In the genomic region with DNA sequence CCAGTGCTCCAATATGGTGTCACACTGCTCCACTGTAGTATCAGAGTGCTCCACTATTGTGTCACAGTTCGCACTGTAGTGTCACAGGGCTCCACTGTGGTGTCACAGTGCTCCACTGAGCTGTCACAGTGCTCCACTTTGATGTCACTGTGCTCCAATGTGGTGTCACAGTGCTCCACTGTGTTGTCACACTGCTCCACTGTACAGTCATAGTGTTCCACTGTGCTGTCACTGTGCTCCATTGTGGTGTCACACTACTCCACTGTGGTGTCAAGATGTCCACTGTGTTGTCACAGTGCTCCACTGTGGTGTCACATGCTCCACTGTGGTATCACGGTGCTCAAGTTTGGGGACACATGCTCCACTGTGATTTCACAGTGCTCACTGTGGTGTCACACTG, we compare ENCODE assay signal across 18 mouse cellular contexts.
DNase-seq lines count a peak whose midpoint lies in the region; ATAC-seq and TF ChIP-seq lines count a peak whose summit lies in the region.
"Had no signal": no experiment of that assay in that cellular context is flagged by ENCODE, and none has a peak within 500 bp of the region (broad histone marks: within the 10 kb centered on the region; RNA-seq: fewer than 3 reads in every experiment).

No protein-coding gene starts in this region.

- H3K9me3 ChIP-seq in forebrain, embryonic 11.5 days (ENCODE audit: control insufficient read depth, low read length), result peaks cover 69% of the 10 kb centered on the region
- H3K9me3 ChIP-seq in forebrain, embryonic 16.5 days (ENCODE audit: control insufficient read depth, low read length), result peaks cover 59% of the 10 kb centered on the region
- peaks cover 99% of the 10 kb centered on the region for H3K9me3 ChIP-seq in midbrain, embryonic 10.5 days (replicated peaks)
- H3K9me3 ChIP-seq in midbrain, postnatal 0 days (ENCODE audit: low read length), result peaks cover 70% of the 10 kb centered on the region
- peaks cover 20% of the 10 kb centered on the region for H3K9me3 ChIP-seq in liver, postnatal 0 days (ENCODE audit: low read length)
- H3K9me3 ChIP-seq in kidney, embryonic 16.5 days (ENCODE audit: low read length), result peaks cover 83% of the 10 kb centered on the region

- no peaks in the 10 kb centered on the region for H3K27me3 ChIP-seq in forebrain, embryonic 11.5 days (ENCODE audit: control insufficient read depth, insufficient read depth, low read length)
- H3K27me3 ChIP-seq in forebrain, embryonic 16.5 days (replicated peaks; ENCODE audit: control insufficient read depth, insufficient read depth, low read length), result no peaks in the 10 kb centered on the region
- H3K27me3 ChIP-seq in midbrain, embryonic 10.5 days (ENCODE audit: low read depth, poor library complexity, severe bottlenecking), result no peaks in the 10 kb centered on the region
- H3K27me3 ChIP-seq in midbrain, postnatal 0 days (ENCODE audit: insufficient read depth, low read length), result no peaks in the 10 kb centered on the region
- no peaks in the 10 kb centered on the region for H3K27me3 ChIP-seq in liver, postnatal 0 days (ENCODE audit: insufficient read depth, low read length)
- no peaks in the 10 kb centered on the region for H3K27me3 ChIP-seq in kidney, embryonic 16.5 days (ENCODE audit: insufficient read depth, low read length)
- H3K27me3 ChIP-seq: heart, embryonic 13.5 days; liver, embryonic 13.5 days; neural tube, embryonic 13.5 days had no signal

- H3K9ac ChIP-seq in forebrain, embryonic 11.5 days (ENCODE audit: low read length), result no peak overlapping the region
- no peak overlapping the region for H3K9ac ChIP-seq in forebrain, embryonic 16.5 days (replicated peaks; ENCODE audit: low read depth, low read length)
- H3K9ac ChIP-seq in midbrain, postnatal 0 days (replicated peaks; ENCODE audit: low read length, poor library complexity, severe bottlenecking), result no peak overlapping the region
- no peak overlapping the region for H3K9ac ChIP-seq in liver, postnatal 0 days (replicated peaks)
- no peak overlapping the region for H3K9ac ChIP-seq in kidney, embryonic 16.5 days (replicated peaks; ENCODE audit: low read length)
- H3K9ac ChIP-seq: heart, embryonic 13.5 days; liver, embryonic 13.5 days; neural tube, embryonic 13.5 days had no signal

- no peak for TF ChIP-seq CTCF in midbrain, postnatal 0 days (IDR thresholded peaks at IDR 0.05)
- TF ChIP-seq CTCF in liver, postnatal 0 days (IDR thresholded peaks at IDR 0.05; ENCODE audit: low read depth), result no peak

- no peak overlapping the region for H3K4me3 ChIP-seq in forebrain, embryonic 11.5 days (ENCODE audit: low read depth, low read length)
- no peak overlapping the region for H3K4me3 ChIP-seq in forebrain, embryonic 16.5 days (replicated peaks; ENCODE audit: low read length)
- no peak overlapping the region for H3K4me3 ChIP-seq in midbrain, embryonic 10.5 days
- H3K4me3 ChIP-seq in midbrain, postnatal 0 days (ENCODE audit: low read depth, low read length), result no peak overlapping the region
- no peak overlapping the region for H3K4me3 ChIP-seq in liver, postnatal 0 days (ENCODE audit: low read depth, low read length)
- H3K4me3 ChIP-seq in kidney, embryonic 16.5 days (ENCODE audit: low read length), result no peak overlapping the region
- H3K4me3 ChIP-seq: heart, embryonic 13.5 days; liver, embryonic 13.5 days; neural tube, embryonic 13.5 days had no signal

- 67% methylated on average over 2 of the region's 2 CpGs for WGBS in forebrain, embryonic 11.5 days
- WGBS in forebrain, embryonic 16.5 days, result 69% methylated on average over 2 of the region's 2 CpGs
- WGBS in midbrain, embryonic 10.5 days, result 70% methylated on average over 2 of the region's 2 CpGs
- 68% methylated on average over 2 of the region's 2 CpGs for WGBS in midbrain, postnatal 0 days
- 43% methylated on average over 2 of the region's 2 CpGs for WGBS in liver, postnatal 0 days (ENCODE audit: insufficient replicate concordance)
- WGBS in kidney, embryonic 16.5 days, result 71% methylated on average over 2 of the region's 2 CpGs

- H3K27ac ChIP-seq in forebrain, embryonic 11.5 days (ENCODE audit: low read depth, low read length), result no peak overlapping the region
- no peak overlapping the region for H3K27ac ChIP-seq in forebrain, embryonic 16.5 days (ENCODE audit: low read length)
- H3K27ac ChIP-seq in midbrain, embryonic 10.5 days (replicated peaks), result no peak overlapping the region
- H3K27ac ChIP-seq in midbrain, postnatal 0 days (ENCODE audit: low read depth, low read length), result no peak overlapping the region
- H3K27ac ChIP-seq in liver, postnatal 0 days (ENCODE audit: low read depth), result no peak overlapping the region
- no peak overlapping the region for H3K27ac ChIP-seq in kidney, embryonic 16.5 days (ENCODE audit: low read length)
- H3K27ac ChIP-seq: heart, embryonic 13.5 days; liver, embryonic 13.5 days; neural tube, embryonic 13.5 days had no signal

- no peak for TF ChIP-seq EP300 in liver, postnatal 0 days (IDR thresholded peaks at IDR 0.05; ENCODE audit: low read depth)

- H3K4me2 ChIP-seq in forebrain, embryonic 11.5 days (ENCODE audit: low read depth, low read length, severe bottlenecking), result no peak overlapping the region
- H3K4me2 ChIP-seq in forebrain, embryonic 16.5 days (ENCODE audit: low read length), result no peak overlapping the region
- no peak overlapping the region for H3K4me2 ChIP-seq in midbrain, postnatal 0 days (ENCODE audit: low read depth, low read length, poor library complexity, severe bottlenecking)
- no peak overlapping the region for H3K4me2 ChIP-seq in liver, postnatal 0 days (ENCODE audit: low read depth, low read length)
- no peak overlapping the region for H3K4me2 ChIP-seq in kidney, embryonic 16.5 days (replicated peaks; ENCODE audit: low read depth, low read length)
- H3K4me2 ChIP-seq: heart, embryonic 13.5 days; liver, embryonic 13.5 days; neural tube, embryonic 13.5 days had no signal

- DNase-seq in forebrain, embryonic 11.5 days (ENCODE audit: low spot score), result peak; percentile 48
- peak; percentile 6 for DNase-seq in midbrain, embryonic 10.5 days (ENCODE audit: low spot score)
- no peak for DNase-seq in midbrain, postnatal 0 days (ENCODE audit: low spot score)
- DNase-seq in R1 (ENCODE audit: low read depth, low spot score), result peak; percentile 13
- DNase-seq in liver, postnatal 0 days, result peak; percentile 13
- no peak for DNase-seq in right cerebral cortex, adult 18-20 months
- DNase-seq: adrenal gland, postnatal 10 days; cerebellum, adult 9-11 months; gastrocnemius, postnatal 25 days; kidney, postnatal 10 days; liver, embryonic 13.5 days; lung, postnatal 14 days had no signal

- H3K4me1 ChIP-seq in forebrain, embryonic 11.5 days (replicated peaks; ENCODE audit: control insufficient read depth, insufficient read depth, low read length), result no peaks in the 10 kb centered on the region
- no peaks in the 10 kb centered on the region for H3K4me1 ChIP-seq in forebrain, embryonic 16.5 days (replicated peaks; ENCODE audit: control insufficient read depth, insufficient read depth, low read length)
- H3K4me1 ChIP-seq in midbrain, embryonic 10.5 days, result no peaks in the 10 kb centered on the region
- H3K4me1 ChIP-seq in midbrain, postnatal 0 days (ENCODE audit: insufficient read depth, low read length), result no peaks in the 10 kb centered on the region
- no peaks in the 10 kb centered on the region for H3K4me1 ChIP-seq in liver, postnatal 0 days (ENCODE audit: insufficient read depth)
- H3K4me1 ChIP-seq in kidney, embryonic 16.5 days (ENCODE audit: insufficient read depth, low read length), result no peaks in the 10 kb centered on the region
- H3K4me1 ChIP-seq: heart, embryonic 13.5 days; liver, embryonic 13.5 days; neural tube, embryonic 13.5 days had no signal

- no peak for ATAC-seq in forebrain, embryonic 11.5 days (replicated peaks; ENCODE audit: low FRiP score)
- no peak for ATAC-seq in forebrain, embryonic 16.5 days
- ATAC-seq in midbrain, postnatal 0 days (ENCODE audit: low FRiP score), result no peak
- ATAC-seq in liver, postnatal 0 days, result no peak
- no peak for ATAC-seq in kidney, embryonic 16.5 days (ENCODE audit: low FRiP score, low TSS enrichment)
- ATAC-seq: inflammation-experienced regulatory T-cells, adult 6 months; midbrain, embryonic 16.5 days had no signal

- H3K36me3 ChIP-seq in forebrain, embryonic 11.5 days (ENCODE audit: control insufficient read depth, insufficient read depth, low read length), result peaks cover 2% of the 10 kb centered on the region; the same call in 1 of the 2 replicates
- no peaks in the 10 kb centered on the region for H3K36me3 ChIP-seq in forebrain, embryonic 16.5 days (ENCODE audit: control insufficient read depth, insufficient read depth)
- no peaks in the 10 kb centered on the region for H3K36me3 ChIP-seq in midbrain, embryonic 10.5 days
- no peaks in the 10 kb centered on the region for H3K36me3 ChIP-seq in midbrain, postnatal 0 days (ENCODE audit: insufficient read depth, low read length)
- no peaks in the 10 kb centered on the region for H3K36me3 ChIP-seq in liver, postnatal 0 days (replicated peaks; ENCODE audit: insufficient read depth, low read length)
- no peaks in the 10 kb centered on the region for H3K36me3 ChIP-seq in kidney, embryonic 16.5 days (ENCODE audit: insufficient read depth, low read length)
- H3K36me3 ChIP-seq: heart, embryonic 13.5 days; liver, embryonic 13.5 days; neural tube, embryonic 13.5 days had no signal

Comparison
In these comparisons a context has a peak if more than half of its experiments do, and no peak if none do; other contexts are left out.
1. DNase-seq: peak in forebrain, embryonic 11.5 days (single experiment), midbrain, embryonic 10.5 days (single experiment), R1 (single experiment) and liver, postnatal 0 days (single experiment); none in midbrain, postnatal 0 days (single experiment) and right cerebral cortex, adult 18-20 months (single experiment).